Mouse (Mus musculus) CH12.LX (cell line): ENCODE measurements around the gene Acsl6. TPM values are rescaled to one million over a fixed set of nuclear protein-coding genes. Genes with fewer than 3 reads are reported as not detected.
A peak's percentile ranks its signal among the peaks of the same experiment; 100 is the strongest.

Source experiments
- DNase-seq: peaks from one replicate; pipeline ENCODE4 v3.0.0-alpha.2; 2013; ENCODE audit errors: extremely low read depth
- H3K27ac ChIP-seq: 2 replicates; pipeline ENCODE4 v1.5.1; 2012; ENCODE audit warnings: low read depth, mild to moderate bottlenecking, control low read depth, moderate library complexity; ENCODE audit not compliant: insufficient read depth
- H3K27me3 ChIP-seq: replicated peaks from 2 replicates; pipeline ENCODE3; 2012; ENCODE audit warnings: inconsistent platforms
- H3K36me3 ChIP-seq, 2 experiments: replicated peaks in 1 of 2; 2 replicates each; pipeline versions ENCODE3 to v1.6.1; 2012; ENCODE audit warnings: inconsistent platforms in 1 of 2, low read length in 1 of 2, mild to moderate bottlenecking in 1 of 2, mixed read lengths in 1 of 2, moderate library complexity in 1 of 2; ENCODE audit not compliant: control insufficient read depth in 1 of 2, insufficient read depth in 1 of 2
- H3K4me1 ChIP-seq, 2 experiments: 2 replicates each; pipeline ENCODE4 v1.6.1; 2012; ENCODE audit warnings: inconsistent platforms in 1 of 2, moderate library complexity in 1 of 2; ENCODE audit not compliant: insufficient read depth in 2 of 2, control insufficient read depth in 1 of 2
- H3K4me2 ChIP-seq: 2 replicates; pipeline ENCODE4 v1.6.1; 2012; ENCODE audit warnings: low read depth, mild to moderate bottlenecking, control low read depth; ENCODE audit not compliant: poor library complexity, insufficient read depth, severe bottlenecking
- H3K4me3 ChIP-seq, 3 experiments: fragments of 150-350 bp in 1 of 3; sonication (generic) in 1 of 3; replicated peaks in 1 of 3; 2 replicates each; pipeline versions ENCODE3 to v1.5.1; 2011 to 2012; ENCODE audit warnings: low read depth in 2 of 3, low read length in 2 of 3, mild to moderate bottlenecking in 2 of 3, moderate library complexity in 2 of 3, control low read depth in 1 of 3, improper control_type of control experiment in 1 of 3, inconsistent platforms in 1 of 3, mixed read lengths in 1 of 3; ENCODE audit not compliant: poor library complexity in 1 of 3
- H3K79me2 ChIP-seq: replicated peaks from 2 replicates; pipeline ENCODE4 v1.6.1; 2012; ENCODE audit warnings: mild to moderate bottlenecking, moderate library complexity; ENCODE audit not compliant: control insufficient read depth, poor library complexity, insufficient read depth, severe bottlenecking; ENCODE audit errors: extremely low read depth
- H3K9ac ChIP-seq: 2 replicates; pipeline ENCODE4 v1.6.1; 2012; ENCODE audit warnings: low read depth, mild to moderate bottlenecking, control low read depth, moderate library complexity; ENCODE audit not compliant: insufficient read depth
- H3K9me3 ChIP-seq: replicated peaks from 2 replicates; pipeline ENCODE3; 2012; ENCODE audit warnings: low read length, inconsistent platforms, mixed read lengths
- CHD1 ChIP-seq: IDR thresholded peaks from 2 replicates; pipeline ENCODE4 v1.6.1; 2012; ENCODE audit warnings: low read depth, low read length, improper control_type of control experiment, inconsistent platforms
- CHD2 ChIP-seq: IDR thresholded peaks from 2 replicates; pipeline ENCODE4 v1.6.1; 2011; ENCODE audit warnings: low read length, improper control_type of control experiment
- CTCF ChIP-seq, 2 experiments: IDR thresholded peaks in 1 of 2; conservative IDR thresholded peaks in 1 of 2; 2 replicates each; pipeline ENCODE4 v1.5.1; 2011 to 2012; ENCODE audit warnings: low read depth in 2 of 2, low read length in 2 of 2, improper control_type of control experiment in 1 of 2, inconsistent platforms in 1 of 2, mild to moderate bottlenecking in 1 of 2, moderate library complexity in 1 of 2
- EP300 ChIP-seq: IDR thresholded peaks from 2 replicates; pipeline ENCODE4 v1.6.1; 2011; ENCODE audit warnings: low read length, improper control_type of control experiment
- GABPA ChIP-seq: IDR thresholded peaks from 2 replicates; pipeline ENCODE4 v1.6.1; 2012; ENCODE audit warnings: low read depth, low read length, improper control_type of control experiment, inconsistent platforms; ENCODE audit not compliant: insufficient replicate concordance
- JUN ChIP-seq: IDR thresholded peaks from 2 replicates; pipeline ENCODE4 v1.6.1; 2011; ENCODE audit warnings: low read depth, mild to moderate bottlenecking, low read length, improper control_type of control experiment, moderate library complexity; ENCODE audit not compliant: insufficient read depth
- JUND ChIP-seq: conservative IDR thresholded peaks from 2 replicates; pipeline ENCODE4 v1.6.1; 2011; ENCODE audit warnings: low read depth, low read length, improper control_type of control experiment
- KAT2A ChIP-seq: IDR thresholded peaks from 2 replicates; pipeline ENCODE4 v1.6.1; 2012; ENCODE audit warnings: low read length, improper control_type of control experiment, inconsistent platforms; ENCODE audit not compliant: insufficient replicate concordance
- MAFK ChIP-seq: IDR thresholded peaks from 2 replicates; pipeline ENCODE4 v1.6.1; 2011; ENCODE audit warnings: low read length, improper control_type of control experiment; ENCODE audit not compliant: insufficient replicate concordance
- MEF2A ChIP-seq: IDR thresholded peaks from 2 replicates; pipeline ENCODE4 v1.6.1; 2014; ENCODE audit warnings: low read depth, mild to moderate bottlenecking, inconsistent platforms, low read length, improper control_type of control experiment, borderline replicate concordance
- MXI1 ChIP-seq: IDR thresholded peaks from 2 replicates; pipeline ENCODE4 v1.6.1; 2011; ENCODE audit warnings: mild to moderate bottlenecking, low read depth, low read length, improper control_type of control experiment
- MYC ChIP-seq: IDR thresholded peaks from 2 replicates; pipeline ENCODE4 v1.6.1; 2011; ENCODE audit warnings: low read depth, mild to moderate bottlenecking, improper control_type of control experiment, low read length
- NELFE ChIP-seq: IDR thresholded peaks from 2 replicates; pipeline ENCODE4 v1.6.1; 2011; ENCODE audit warnings: low read depth, low read length, improper control_type of control experiment
- NRF1 ChIP-seq: IDR thresholded peaks from 2 replicates; pipeline ENCODE4 v1.6.1; 2014; ENCODE audit warnings: low read depth, mild to moderate bottlenecking, inconsistent platforms, low read length, improper control_type of control experiment, moderate library complexity
- POLR2A ChIP-seq: IDR thresholded peaks from 2 replicates; pipeline ENCODE4 v1.6.1; 2011; ENCODE audit warnings: low read depth, mild to moderate bottlenecking, improper control_type of control experiment, low read length
- RCOR1 ChIP-seq: conservative IDR thresholded peaks from 2 replicates; pipeline ENCODE4 v1.6.1; 2012; ENCODE audit warnings: low read depth, mild to moderate bottlenecking, inconsistent platforms, low read length, improper control_type of control experiment
- SIN3A ChIP-seq: IDR thresholded peaks from 2 replicates; pipeline ENCODE4 v1.6.1; 2012; ENCODE audit warnings: low read length, improper control_type of control experiment, inconsistent platforms
- SMC3 ChIP-seq: IDR thresholded peaks from 2 replicates; pipeline ENCODE4 v1.6.1; 2011; ENCODE audit warnings: low read depth, low read length, improper control_type of control experiment
- TBP ChIP-seq: conservative IDR thresholded peaks from 2 replicates; pipeline ENCODE4 v1.6.1; 2011; ENCODE audit warnings: low read depth, low read length, improper control_type of control experiment
- TCF12 ChIP-seq: IDR thresholded peaks from 2 replicates; pipeline ENCODE4 v1.6.1; 2014; ENCODE audit warnings: low read depth, mild to moderate bottlenecking, inconsistent platforms, low read length, improper control_type of control experiment
- UBTF ChIP-seq: IDR thresholded peaks from 2 replicates; pipeline ENCODE4 v1.6.1; 2012; ENCODE audit warnings: low read depth, mild to moderate bottlenecking, inconsistent platforms, low read length, improper control_type of control experiment, moderate library complexity
- USF1 ChIP-seq: IDR thresholded peaks from 2 replicates; pipeline ENCODE4 v1.6.1; 2014; ENCODE audit warnings: low read depth, mild to moderate bottlenecking, inconsistent platforms, low read length, improper control_type of control experiment
- USF2 ChIP-seq: conservative IDR thresholded peaks from 2 replicates; pipeline ENCODE4 v1.6.1; 2011; ENCODE audit warnings: low read depth, low read length, improper control_type of control experiment
- ZC3H11A ChIP-seq: IDR thresholded peaks from 2 replicates; pipeline ENCODE4 v1.6.1; 2012; ENCODE audit warnings: low read depth, mild to moderate bottlenecking, inconsistent platforms, low read length, improper control_type of control experiment
- ZKSCAN1 ChIP-seq: IDR thresholded peaks from 2 replicates; pipeline ENCODE4 v1.6.1; 2012; ENCODE audit warnings: low read depth, inconsistent platforms, low read length, improper control_type of control experiment, borderline replicate concordance
- ZMIZ1 ChIP-seq: IDR thresholded peaks from 2 replicates; pipeline ENCODE4 v1.6.1; 2012; ENCODE audit warnings: low read depth, mild to moderate bottlenecking, inconsistent platforms, low read length, improper control_type of control experiment
- ZNF384 ChIP-seq: IDR thresholded peaks from 2 replicates; pipeline ENCODE4 v1.6.1; 2012; ENCODE audit warnings: low read depth, low read length, improper control_type of control experiment, inconsistent platforms
- dilution Hi-C: fragments of 300-500 bp; cut with MboI; formaldehyde crosslinking; loops from 2 replicates; pipeline ENCODE4 v1.14.3; 2020; ENCODE audit warnings: low sequenced_read_pairs; ENCODE audit not compliant: extremely low pct_unique_long_range_greater_than_20kb, extremely low pct_ligation_motif_present
- in situ Hi-C: fragments of 300-500 bp; cut with MboI; formaldehyde crosslinking; loops from 3 replicates; pipeline ENCODE4 v1.14.3; 2019; ENCODE audit warnings: low sequenced_read_pairs, low pct_ligation_motif_present, low pct_unique_long_range_greater_than_20kb, mixed read lengths
- polyA plus RNA-seq: library from polyadenylated mRNA; unstranded; fragments of >175 nt; gene quantifications from 2 replicates; pipeline ENCODE4 v1.2.1, GENCODE M21; 2012; ENCODE audit warnings: low read depth; ENCODE audit not compliant: insufficient read length
- total RNA-seq, 2 experiments: library from RNA; depleted of rRNA; stranded (reverse); fragments of 300-350 nt in 1 of 2; fragments of >200 nt in 1 of 2; gene quantifications; 2 replicates each; pipeline ENCODE4 v1.2.3; 2012 to 2014

The Acsl6 gene
- total and polyA plus RNA-seq, 3 experiments: 74.1 to 222 (median 96.9) TPM

- Histone ChIP-seq H3K4me2 (no peak overlapping the region), H3K9me3 (no peaks in the 10 kb centered on the region), H3K27me3 (no peaks in the 10 kb centered on the region), H3K4me3 (no peak overlapping the region), H3K79me2 (peaks cover 8% of the 10 kb centered on the region), H3K9ac (no peak overlapping the region), H3K4me1 (peaks cover 31 to 81% of the 10 kb centered on the region in 2 experiments), H3K36me3 (peaks cover 11 to 76% of the 10 kb centered on the region in 2 experiments), H3K27ac (no peak overlapping the region)
- in situ Hi-C loops: loop anchor here (10.0 to 25.0 kb wide), 2 partner anchors 348 to 550 kb away; partner anchors contain the start of genes Hint1 and Lyrm7
- TF ChIP-seq JUN: no peak
- TF ChIP-seq ZNF384: no peak
- TF ChIP-seq TCF12: no peak
- TF ChIP-seq CTCF (conservative IDR thresholded peaks at IDR 0.05 in 1 of 2, IDR thresholded peaks at IDR 0.05 in 1 of 2; ENCODE audit: low read depth in 2 of 2, low read length in 2 of 2): no peak
- no peak for TF ChIP-seq NELFE
- TF ChIP-seq JUND: no peak
- no peak for TF ChIP-seq ZC3H11A
- TF ChIP-seq SIN3A: no peak
- no peak for TF ChIP-seq UBTF
- no peak for TF ChIP-seq SMC3
- TF ChIP-seq MEF2A: no peak
- TF ChIP-seq USF2: no peak
- TF ChIP-seq CHD1: no peak
- TF ChIP-seq KAT2A: no peak
- TF ChIP-seq POLR2A: no peak
- TF ChIP-seq EP300: no peak
- no peak for DNase-seq
- dilution Hi-C loops: no loop called here
Measured at GRCm38 (mm10) chr11:54314740-54315139, 11.1 kb downstream of the Acsl6 start.

- no peak overlapping the region for H3K4me2 ChIP-seq
- H3K27ac ChIP-seq: no peak overlapping the region
- peaks cover 17 to 76% of the 10 kb centered on the region in 2 experiments for H3K36me3 ChIP-seq
- H3K9me3 ChIP-seq: no peaks in the 10 kb centered on the region
- in situ Hi-C loops: loop anchor here (10.0 to 25.0 kb wide), 2 partner anchors 347 to 549 kb away; partner anchors contain the start of genes Hint1 and Lyrm7
- H3K9ac ChIP-seq: no peak overlapping the region
- TF ChIP-seq MXI1 (no peak), TCF12 (no peak), USF1 (no peak), SIN3A (no peak), MAFK (no peak), MEF2A (no peak), USF2 (no peak), ZNF384 (no peak), MYC (no peak), SMC3 (no peak), ZMIZ1 (no peak), TBP (no peak), NRF1 (no peak), CHD2 (no peak), RCOR1 (no peak), ZKSCAN1 (no peak), GABPA (no peak), EP300 (no peak)
- peak; percentile 45 for DNase-seq
- peaks cover 31 to 76% of the 10 kb centered on the region in 2 experiments for H3K4me1 ChIP-seq
- no peaks in the 10 kb centered on the region for H3K27me3 ChIP-seq
- peaks cover 8% of the 10 kb centered on the region for H3K79me2 ChIP-seq
- H3K4me3 ChIP-seq: no peak overlapping the region
- dilution Hi-C loops: no loop called here
Measured at GRCm38 (mm10) chr11:54315336-54315735, 11.7 kb downstream of the Acsl6 start.
